Mouse (Mus musculus) monocyte, adult 2 months (primary cell): ENCODE measurements around the gene Tns3.

Experiments used
- DNase-seq, 2 experiments: peaks; one replicate each; pipeline ENCODE4 v3.0.0; 2022; ENCODE audit warnings: low spot score in 2 of 2, low read depth in 1 of 2

Gene Tns3

DNA sequence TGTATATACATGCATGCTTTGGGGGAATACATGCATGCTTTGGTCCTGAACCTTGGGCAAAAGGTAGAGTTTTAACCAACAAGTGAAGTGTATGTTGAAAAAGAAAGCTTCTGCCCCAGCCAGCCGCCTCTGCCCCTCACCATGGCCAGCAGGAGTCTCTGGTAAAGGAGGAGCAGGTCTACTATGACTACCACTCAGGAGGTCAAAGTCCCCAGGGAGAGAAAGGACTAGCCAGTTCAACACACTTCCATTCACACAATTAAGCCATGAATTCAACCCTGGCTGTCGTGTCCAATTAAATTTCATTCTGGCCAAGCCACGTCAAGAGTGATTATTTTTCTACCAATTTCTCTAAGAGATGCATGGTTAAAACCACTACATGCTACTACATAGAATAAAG is 81.2 kb downstream of the Tns3 start:
- no peak for DNase-seq

DNA sequence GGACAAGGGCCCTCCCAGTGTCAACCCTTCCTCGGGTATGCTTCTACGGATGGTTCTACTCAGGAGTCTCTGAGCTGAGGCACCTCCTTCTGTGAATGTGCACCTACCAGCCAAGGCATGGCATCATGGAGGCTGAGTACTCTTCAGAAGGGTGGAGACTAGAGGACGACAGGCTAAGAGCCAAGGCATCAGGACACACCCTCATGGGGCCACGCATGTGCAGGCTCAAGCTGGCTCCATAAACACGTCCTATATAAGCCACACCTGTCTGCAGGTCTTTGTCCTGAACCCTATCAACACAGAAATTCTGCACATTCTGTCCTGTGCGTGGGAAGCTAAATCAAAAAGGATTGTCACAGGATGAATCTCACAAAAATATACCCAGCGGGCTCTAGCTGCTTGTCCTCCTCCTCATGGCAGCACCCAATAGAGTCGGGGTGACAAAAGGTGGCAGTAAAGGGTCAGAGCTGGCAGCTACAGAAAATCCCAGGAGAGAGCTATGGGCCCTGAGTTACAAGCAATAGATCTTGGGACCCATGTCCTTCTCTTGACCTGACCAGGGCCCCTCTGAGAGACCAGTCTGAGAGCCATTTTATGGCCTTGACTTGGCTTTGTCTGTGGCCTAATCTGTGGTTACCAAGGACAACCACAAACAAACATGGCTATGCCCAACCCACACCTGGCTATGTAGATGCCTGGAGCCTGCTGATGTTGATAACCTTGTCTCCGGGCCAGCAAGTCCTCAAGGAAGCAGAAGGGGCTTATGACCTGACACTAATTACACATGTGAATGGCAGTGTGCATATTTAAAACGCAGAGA is 82.0 kb downstream of the Tns3 start:
- DNase-seq, result no peak

DNA sequence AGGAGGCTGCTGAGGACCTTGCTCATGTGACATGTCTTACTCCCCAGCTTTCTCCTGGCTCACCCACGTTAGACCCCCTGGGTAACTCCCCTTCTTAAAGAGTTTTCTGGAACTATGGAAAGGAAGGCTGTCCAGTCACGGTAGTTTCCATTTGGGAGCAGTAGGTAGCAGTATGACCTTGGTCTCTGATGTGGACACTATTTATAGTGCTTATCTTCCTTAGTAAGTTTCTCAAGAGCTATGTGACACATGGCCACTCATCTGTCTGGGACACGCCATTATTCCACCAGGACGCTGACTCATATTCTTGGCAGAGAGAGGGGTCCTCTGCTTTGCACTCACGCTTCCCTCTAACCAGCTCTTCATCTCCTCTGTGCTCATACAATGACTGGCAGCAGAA is 84.5 kb downstream of the Tns3 start:
- DNase-seq, result no peak

DNA sequence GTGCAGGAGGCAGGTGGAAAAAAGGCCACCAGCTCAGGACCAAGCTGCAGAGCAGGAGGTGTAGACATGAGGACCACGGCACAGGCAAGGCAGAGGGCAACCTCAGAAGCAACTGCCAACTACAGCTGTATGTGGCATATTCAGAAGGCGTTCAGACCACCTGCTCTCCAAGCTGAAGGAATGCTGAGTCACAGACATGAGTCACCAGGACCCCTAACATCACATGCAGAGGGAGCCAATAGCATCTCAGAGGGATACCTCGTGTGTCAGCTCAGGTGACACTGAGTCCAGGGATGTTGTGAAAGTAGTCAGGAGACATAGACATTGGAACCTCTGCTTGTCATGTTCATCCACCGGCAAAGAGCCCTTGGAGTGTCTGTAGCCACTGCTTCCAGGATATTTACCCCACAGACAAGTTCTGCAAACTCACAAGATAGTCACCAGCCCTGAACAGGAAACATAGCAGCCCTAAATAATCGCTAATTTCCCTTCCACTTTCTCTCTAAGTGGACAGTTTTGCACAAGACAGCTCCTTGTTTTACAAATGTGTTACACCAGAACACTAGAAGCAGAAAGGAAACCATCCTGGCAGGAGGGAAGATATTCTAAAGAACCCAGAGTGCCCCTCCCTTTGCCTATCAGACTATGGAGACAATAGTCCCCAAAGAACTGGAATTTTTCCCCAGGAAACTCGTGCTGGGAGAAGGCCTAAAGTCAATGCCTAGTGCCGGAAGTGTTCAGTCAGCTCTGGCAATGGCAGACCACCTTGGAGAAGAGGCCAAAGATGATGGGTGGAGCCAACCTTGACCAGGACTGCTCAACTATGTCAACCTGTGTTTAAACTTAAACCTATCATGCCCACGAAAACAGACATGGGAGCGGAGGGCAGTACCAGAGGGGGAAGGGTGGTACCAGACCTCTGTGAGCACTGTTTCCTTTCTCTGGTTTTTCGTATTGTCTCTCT is 88.8 kb downstream of the Tns3 start:
- DNase-seq, result no peak

DNA sequence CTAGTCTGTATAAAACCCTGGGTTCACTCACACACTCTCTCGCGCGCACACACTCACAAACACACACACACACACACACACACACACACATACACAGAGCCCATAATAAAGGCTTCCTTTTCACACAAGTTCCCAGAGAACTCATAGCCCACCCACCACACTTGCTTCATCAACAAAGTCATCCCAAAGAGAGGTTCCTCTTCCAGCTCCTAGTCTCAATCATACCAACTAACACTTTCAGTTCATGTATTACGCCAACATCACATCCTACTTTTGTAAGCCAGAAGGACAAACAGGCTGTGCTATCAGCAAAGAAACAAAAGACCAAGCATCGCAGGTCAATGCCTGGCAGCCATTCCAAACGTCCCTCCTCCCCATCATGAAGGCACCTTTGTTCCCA is 89.8 kb downstream of the Tns3 start:
- DNase-seq, result no peak

DNA sequence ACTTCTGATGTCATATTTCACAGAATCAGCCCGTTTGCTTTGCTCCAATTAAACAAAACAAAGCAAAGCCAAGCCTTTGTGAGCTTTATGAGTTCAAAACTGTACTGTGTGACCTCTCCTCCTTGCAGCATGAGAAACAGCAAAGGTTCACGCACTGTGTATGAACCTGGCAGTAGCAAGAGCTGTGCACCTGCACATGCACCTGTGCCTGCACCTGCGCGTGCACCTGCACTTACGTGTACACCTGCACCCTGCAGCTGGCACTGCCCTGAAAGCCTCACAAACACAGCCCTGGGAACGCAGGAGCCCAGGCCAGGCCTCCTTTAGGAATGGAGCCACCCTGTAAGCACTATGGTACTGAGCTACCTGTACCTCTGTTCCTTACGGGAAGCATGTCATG is 91.6 kb downstream of the Tns3 start:
- no peak for DNase-seq

DNA sequence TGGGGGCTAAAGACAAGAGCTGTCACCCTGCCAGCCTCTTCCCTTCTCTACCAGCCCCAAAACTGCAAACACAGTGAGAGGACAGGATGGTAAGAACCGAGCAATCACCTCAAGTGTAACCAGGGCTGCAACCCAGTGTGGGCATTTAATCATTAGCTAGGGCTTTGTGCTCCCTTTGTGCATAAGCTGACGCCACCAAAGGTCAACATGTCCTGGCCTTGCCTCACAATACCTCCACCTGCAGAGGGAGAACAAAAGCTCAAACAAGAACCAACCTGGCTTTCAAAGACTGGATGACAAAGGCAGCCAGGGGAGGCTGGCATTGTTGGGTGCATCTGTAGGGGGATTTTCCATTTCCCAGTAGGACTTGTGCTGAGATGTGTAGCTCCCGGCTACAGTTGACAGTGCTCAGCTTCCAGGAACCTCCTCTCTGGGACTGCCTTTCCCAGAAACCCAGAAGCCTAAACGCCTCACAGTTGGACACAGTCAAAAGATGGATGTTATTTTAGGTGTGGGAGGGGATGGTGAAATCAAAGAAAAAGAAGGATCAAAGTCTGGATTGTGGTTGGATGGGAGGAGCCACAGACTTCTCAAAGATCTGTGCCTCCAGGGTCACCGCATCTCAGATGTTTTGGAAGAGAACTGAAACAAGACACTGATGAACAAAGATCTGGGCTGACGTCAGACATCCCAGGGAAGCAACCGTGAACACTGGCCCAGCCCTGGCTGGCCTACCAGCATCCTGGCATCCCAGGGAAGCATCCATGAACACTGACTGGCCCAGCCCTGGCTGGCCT is 94.9 kb downstream of the Tns3 start:
- DNase-seq, result peak; percentile 28 to 33

DNA sequence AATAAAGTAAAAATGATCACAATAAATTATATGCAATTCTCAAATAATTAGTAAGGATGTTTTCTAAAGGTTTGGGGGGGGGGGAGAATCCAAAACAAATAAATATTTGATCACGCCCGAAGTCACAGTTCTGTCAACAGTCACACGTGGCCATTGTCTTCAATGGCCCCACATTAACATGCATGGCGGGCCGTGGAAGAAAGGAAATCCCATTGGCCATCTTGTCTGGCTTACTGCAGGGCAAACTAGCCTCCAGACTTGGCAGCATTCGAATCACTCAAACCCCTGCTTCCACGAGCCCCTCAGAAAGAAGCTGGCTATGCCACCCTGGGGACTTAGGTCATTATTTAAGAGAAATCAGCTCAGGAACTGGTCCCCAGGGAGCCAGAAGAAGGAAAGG is 95.5 kb downstream of the Tns3 start:
- no peak for DNase-seq

DNA sequence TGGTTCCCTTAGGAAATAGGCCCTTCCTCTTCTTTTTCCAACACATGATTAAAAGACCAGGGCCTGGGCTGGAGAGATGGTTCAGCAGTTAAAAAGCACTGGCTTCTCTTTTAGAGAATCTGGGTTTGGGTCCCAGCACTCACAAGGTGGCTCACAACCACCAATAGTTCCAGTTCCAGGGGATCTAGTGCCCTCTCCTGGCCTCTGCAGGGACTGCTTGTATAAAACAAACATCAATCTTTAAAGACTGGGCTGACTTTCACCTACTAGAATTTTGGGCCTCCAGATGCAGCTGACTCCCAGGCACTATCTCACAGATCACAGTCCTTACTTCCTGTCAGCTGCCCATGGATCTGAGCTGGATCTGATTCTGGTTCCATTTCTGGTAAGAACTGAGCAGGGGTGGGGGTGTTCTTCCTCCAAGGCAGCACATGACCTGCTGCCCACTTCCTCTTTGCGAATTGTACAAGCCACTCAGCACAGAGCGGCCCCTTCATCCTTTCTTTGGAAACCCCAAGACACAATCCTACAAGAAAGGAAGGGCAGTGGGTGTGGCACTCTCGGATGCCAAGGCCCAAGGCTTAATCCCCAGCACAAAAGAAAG is 98.0 kb downstream of the Tns3 start:
- DNase-seq, result peak; percentile 67 to 69

DNA sequence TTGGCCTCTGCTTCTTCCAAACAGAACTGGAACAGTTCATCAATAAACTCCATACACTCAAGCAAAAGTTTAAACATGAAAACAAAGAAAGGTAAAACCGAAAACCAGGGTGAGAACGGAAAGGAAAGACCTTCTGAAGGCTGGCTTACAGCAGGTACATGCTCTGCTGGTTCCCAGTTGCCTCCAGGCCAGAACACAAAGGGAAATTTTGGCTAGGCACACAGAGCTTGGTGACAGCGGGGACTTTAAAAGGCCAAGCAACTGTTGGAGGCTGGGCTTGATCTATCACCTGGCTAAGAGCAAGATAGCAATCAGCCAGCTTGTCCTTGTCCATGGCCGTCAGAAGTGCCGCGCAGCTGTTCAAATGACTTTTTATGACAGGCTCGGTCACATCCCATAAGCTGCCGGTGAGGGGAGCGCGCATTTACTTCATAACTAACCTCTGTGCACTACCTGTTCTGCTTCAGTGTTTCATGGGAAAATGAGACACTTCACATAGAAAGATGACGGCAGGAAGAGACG is 105.5 kb downstream of the Tns3 start:
- DNase-seq, result no peak

DNA sequence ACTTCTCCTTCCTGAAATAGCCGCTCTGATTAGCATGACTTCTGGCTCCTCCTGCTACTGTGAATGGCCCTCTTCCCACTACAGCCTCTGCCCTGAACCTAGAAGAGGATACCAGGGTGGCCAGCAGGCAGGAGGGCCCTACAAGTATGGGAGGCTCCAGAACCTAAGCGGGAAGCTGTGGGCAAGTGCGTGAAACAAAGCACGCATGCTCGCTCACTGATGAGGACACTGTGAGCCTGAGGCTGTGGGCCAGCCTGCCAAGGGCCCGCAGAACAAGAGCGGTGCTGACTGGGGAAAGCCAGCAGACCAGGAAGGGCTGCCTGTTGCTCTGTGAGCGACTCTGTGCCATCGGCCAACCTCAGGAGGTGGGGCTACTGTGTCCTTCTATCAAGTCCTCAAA is 106.1 kb downstream of the Tns3 start:
- DNase-seq, result no peak

DNA sequence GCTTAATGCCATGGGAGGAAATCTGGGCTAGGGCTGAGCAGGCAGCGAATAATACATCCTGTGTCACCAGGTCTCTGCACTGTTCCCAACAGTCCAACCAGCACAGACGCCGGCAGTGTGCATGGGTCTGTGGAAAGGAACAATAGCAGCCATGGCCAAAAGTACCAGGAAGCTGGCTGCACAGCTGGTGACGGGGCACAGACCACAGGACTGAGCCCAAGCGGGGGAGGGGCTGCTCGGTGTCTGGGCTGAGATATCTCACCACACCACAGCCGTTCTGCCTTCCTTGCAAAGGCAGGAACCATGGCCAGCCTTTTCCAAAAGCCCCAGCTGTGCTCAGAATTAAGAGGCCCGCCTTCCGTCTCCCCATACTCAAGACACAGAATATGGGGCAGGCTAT is 107.3 kb downstream of the Tns3 start:
- no peak for DNase-seq

DNA sequence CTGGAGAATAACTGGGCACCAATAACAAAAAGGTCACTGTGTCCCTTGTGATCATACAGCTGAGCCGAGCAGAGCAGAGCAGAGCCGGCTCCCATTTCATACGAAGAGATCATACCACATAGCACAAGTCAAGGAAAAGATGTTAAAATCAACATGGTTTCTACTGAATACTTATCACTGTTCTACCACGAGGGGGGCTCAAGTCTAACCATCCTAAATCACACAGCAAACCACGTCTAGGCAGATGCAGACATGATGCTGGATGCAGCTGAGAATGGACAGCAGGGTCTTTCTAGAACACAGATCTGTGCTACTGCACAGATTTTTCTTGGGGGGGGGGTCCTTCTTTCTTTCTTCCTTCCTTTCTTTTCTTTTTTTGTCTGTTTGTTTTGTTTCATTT is 112.6 kb downstream of the Tns3 start:
- DNase-seq, result no peak

DNA sequence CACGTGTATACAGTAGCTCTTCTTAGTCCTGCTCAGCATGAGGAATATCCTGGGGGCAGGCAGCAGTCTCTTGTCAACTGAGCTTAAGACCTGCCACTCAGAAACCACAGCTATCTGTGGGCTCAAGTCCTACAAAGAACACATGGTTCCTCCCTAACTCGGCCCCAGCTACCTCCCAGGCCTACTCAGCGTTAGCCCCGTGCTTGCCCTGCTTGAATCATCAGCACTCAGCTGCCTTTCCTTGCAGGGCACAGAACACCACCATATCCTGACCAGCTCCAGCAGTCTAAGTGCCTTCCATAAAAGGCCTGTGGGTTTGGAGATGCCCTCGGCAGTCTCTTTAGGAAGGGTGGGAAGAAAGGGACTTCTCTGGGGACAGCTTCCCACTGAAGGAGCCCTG is 116.7 kb downstream of the Tns3 start:
- DNase-seq, result no peak

DNA sequence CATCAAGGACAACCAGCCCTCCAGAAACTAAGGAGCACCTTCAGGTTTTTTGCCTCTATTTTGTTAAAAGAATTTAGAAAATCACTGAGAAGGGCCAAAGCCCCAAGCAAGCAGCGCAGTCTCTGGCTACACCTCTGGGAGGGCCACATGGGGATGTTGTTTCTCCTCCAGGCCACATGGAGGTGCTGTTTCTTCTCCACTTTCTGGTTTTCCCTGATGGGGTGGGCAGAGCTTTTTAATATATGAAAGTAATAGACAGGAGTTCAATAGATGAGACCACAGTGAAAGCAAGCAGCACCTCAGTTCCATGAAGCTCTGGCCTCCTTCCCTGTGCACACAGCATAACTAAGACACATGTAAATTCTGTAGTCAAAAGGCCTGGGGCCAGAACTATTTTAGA is 118.5 kb downstream of the Tns3 start:
- DNase-seq, result no peak

DNA sequence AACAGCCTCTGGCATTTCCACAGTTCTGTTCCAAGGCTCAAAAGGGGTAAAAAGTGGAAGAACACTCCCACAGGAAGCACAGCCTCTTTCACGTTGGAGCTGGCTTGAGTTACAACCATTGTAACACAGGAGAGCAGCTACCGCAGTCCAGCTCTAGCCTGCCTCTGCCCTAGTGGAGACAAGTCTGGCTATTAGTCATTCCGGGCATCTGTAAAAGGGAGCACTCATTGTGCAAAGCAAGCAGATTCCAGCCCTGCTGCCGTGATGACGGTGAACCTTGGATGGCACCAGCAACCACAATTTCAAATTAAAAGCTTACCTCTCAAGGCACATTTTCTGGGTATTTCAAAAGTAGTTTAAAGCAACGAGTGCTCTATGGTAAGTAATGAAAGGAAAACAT is 120.0 kb downstream of the Tns3 start:
- no peak for DNase-seq

DNA sequence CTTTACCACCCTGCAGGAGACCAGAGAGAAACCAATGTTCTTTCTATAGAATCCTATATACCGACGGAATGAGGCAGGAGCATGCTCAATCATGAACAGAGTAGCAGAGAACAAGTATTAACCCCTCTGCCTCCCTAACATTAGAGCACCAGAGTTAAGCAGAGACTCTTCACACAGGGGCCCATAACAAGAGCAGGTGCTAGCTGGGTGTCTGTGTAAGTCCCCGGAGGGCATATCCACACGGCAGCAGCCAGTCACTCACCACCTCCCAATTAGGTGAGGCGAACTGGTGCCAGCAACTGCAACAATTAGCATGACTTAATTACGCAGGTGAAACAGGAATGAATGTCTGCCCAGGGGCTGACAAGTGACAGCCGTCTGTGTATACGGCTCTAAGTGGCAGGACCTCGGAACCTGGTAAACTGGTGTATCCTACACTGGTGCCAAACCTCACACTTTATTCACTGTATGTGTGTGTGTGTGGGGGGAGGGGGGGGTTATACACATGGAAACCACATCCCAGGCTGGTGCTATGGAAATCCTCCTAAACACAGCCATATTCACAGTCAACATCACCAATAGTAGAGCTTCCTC is 123.0 kb downstream of the Tns3 start:
- no peak for DNase-seq

DNA sequence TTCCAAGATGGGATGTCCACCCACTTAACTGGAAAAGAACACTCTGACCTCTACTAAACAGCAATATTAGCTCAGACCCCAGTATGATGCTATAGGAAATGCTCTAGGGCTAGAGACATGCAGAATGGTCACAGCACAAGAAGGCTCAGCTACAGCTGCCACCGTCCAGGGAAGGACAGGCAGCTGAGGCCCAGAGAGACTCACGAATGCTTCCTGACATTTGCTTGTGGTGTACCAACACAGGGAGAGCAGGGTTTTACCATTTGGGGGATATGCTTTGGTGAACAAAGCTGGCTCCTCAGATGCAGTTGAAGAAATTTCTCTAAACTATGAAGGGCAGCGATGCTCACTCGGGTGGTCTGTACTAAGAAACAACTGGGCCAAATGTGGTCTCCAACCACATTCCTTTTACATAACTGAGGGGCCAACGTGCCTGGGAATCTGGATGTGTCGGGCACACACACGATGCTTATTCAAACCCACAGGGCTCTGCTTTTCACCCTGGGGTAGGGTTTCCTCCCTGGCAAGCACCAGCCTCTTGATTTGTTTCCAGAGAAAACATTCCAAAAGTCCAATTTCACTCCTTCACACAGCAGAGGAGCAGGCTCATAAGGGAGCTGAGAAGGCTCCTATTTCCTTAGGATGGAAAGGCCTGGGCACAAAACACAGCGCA is 124.6 kb downstream of the Tns3 start:
- DNase-seq, result no peak

DNA sequence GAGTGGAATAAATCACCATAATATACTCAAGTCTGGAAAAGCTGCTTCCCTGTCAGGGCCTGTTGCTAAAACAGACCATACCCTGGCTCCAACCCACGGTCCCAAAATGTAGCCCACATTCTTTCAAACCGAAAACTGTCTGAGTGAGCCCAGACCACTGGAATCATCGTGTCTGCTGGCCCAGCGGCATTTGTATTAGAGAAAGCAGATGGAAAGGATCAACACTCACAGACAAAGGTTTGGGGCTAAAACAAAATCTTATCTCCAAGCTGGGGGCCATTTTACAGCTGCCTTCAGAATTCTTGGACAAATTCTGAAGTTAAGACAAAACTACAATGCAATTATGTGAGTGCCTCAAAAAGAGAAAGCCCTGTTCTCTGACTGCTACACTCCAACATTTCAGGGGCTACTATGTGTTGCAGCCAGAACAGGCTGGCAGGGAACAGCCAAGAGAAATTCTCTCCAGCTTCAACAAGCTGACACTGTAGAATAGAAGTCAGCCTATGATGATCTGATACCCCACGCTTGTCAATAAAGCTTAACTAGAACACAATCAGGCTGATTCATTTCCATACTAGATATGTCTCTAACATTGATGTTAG is 127.2 kb downstream of the Tns3 start:
- no peak for DNase-seq
